Mouse (Mus musculus) midbrain, embryonic 11.5 days (tissue): ENCODE results near the gene Taz. TPM values are rescaled to one million over a fixed set of nuclear protein-coding genes. Genes with fewer than 3 reads are reported as not detected.

Experiments used
- ATAC-seq: fragments of 200-750 bp; cut with Nextera tagmentation; 2 replicates; pipeline ENCODE4 v1.8.0; 2017; ENCODE audit warnings: moderate TSS enrichment, moderate library complexity; ENCODE audit not compliant: low FRiP score
- DNase-seq: peaks from one replicate; pipeline ENCODE4 v3.0.0; 2015; ENCODE audit warnings: low spot score; ENCODE audit errors: missing footprints
- H3K27ac ChIP-seq: fragments of 300-500 bp; sonication (generic); 2 replicates; pipeline ENCODE4 v1.5.1; 2014; ENCODE audit warnings: low read depth, low read length
- H3K27me3 ChIP-seq: fragments of 300-500 bp; sonication (generic); 2 replicates; pipeline ENCODE4 v1.6.1; 2014; ENCODE audit warnings: mild to moderate bottlenecking, low read length, moderate library complexity, mixed read lengths; ENCODE audit not compliant: control insufficient read depth, insufficient read depth
- H3K36me3 ChIP-seq: fragments of 300-500 bp; sonication (generic); 2 replicates; pipeline ENCODE4 v1.6.1; 2014; ENCODE audit warnings: mild to moderate bottlenecking, low read length, moderate library complexity, mixed read lengths; ENCODE audit not compliant: control insufficient read depth, insufficient read depth
- H3K4me1 ChIP-seq: fragments of 300-500 bp; sonication (generic); 2 replicates; pipeline ENCODE4 v1.6.1; 2014; ENCODE audit warnings: low read length; ENCODE audit not compliant: control insufficient read depth, insufficient read depth
- H3K4me2 ChIP-seq: fragments of 300-500 bp; sonication (generic); 2 replicates; pipeline ENCODE4 v1.6.1; 2014; ENCODE audit warnings: mild to moderate bottlenecking, moderate library complexity
- H3K4me3 ChIP-seq: fragments of 300-500 bp; sonication (generic); 2 replicates; pipeline ENCODE4 v1.5.1; 2014; ENCODE audit warnings: low read depth, low read length
- H3K9ac ChIP-seq: fragments of 300-500 bp; sonication (generic); 2 replicates; pipeline ENCODE4 v1.6.1; 2014; ENCODE audit warnings: low read length
- H3K9me3 ChIP-seq: fragments of 300-500 bp; sonication (generic); 2 replicates; pipeline ENCODE4 v1.6.1; 2016; ENCODE audit warnings: low read length; ENCODE audit not compliant: control insufficient read depth
- WGBS: fragments of 180-500 bp; shearing (Covaris S2); extraction: QIAGEN DNeasy Blood & Tissue Kit; methylation state at CpG from one replicate; pipeline ENCODE4 v1.1.7; 2014; 5-methylcytosine and 5-hydroxymethylcytosine counted together
- polyA plus RNA-seq: library from polyadenylated mRNA; unstranded; fragments of >200 nt; fragmentation: Nextera tagmentation; extraction: Ambion mirVana; gene quantifications from 2 replicates; pipeline ENCODE4 v1.2.1, GENCODE M21; 2014

The Taz gene
- 57.9 and 60.9 TPM in 2 replicates for polyA plus RNA-seq

GRCm38 (mm10) chrX:74281732-74282394, at the start of gene Taz, which contains the start of gene Dnase1l1:
Taz (plus strand) TSS chrX:74281912.
Dnase1l1 (minus strand) TSS chrX:74282337.
- 14% methylated on average over 16 of the region's 16 CpGs for WGBS

GRCm38 (mm10) chrX:74233196-74233595, 48.5 kb upstream of the Taz start:
- Histone ChIP-seq H3K9me3 (no peaks in the 10 kb centered on the region), H3K4me3 (no peak overlapping the region), H3K27ac (no peak overlapping the region), H3K27me3 (no peaks in the 10 kb centered on the region), H3K4me1 (no peaks in the 10 kb centered on the region), H3K9ac (no peak overlapping the region), H3K4me2 (no peak overlapping the region), H3K36me3 (peaks cover 22% of the 10 kb centered on the region)
- peak; percentile 66 for DNase-seq
- WGBS = 93% methylated on average over 5 of the region's 5 CpGs
- ATAC-seq = no peak

More at GRCm38 (mm10) chrX:74281732-74282394, at the start of gene Taz, which contains the start of gene Dnase1l1:
- peak; percentile 82 for DNase-seq
- peak; percentile 65 for ATAC-seq
- Histone ChIP-seq H3K27ac (no peak within 1 kb of the TSS), H3K4me3 (peak within 1 kb of the TSS; percentile 55), H3K9ac (peak within 1 kb of the TSS; percentile 71), H3K4me1 (no peaks in the 10 kb centered on the region), H3K27me3 (no peaks in the 10 kb centered on the region), H3K4me2 (peak within 1 kb of the TSS; percentile 69), H3K36me3 (no peaks in the 10 kb centered on the region), H3K9me3 (no peaks in the 10 kb centered on the region)

GRCm38 (mm10) chrX:74240332-74240731, 41.4 kb upstream of the Taz start:
- H3K27me3 ChIP-seq = no peaks in the 10 kb centered on the region
- no peak for ATAC-seq
- 0 out of 2 replicates have a peak, but pooled peaks cover 3% of the 10 kb centered on the region for H3K4me1 ChIP-seq
- peak; percentile 56 for DNase-seq
- no peak overlapping the region for H3K4me2 ChIP-seq
- no peak overlapping the region for H3K27ac ChIP-seq
- no peak overlapping the region for H3K4me3 ChIP-seq
- H3K36me3 ChIP-seq = peaks cover 13% of the 10 kb centered on the region
- WGBS = 80% methylated on average over 4 of the region's 4 CpGs
- no peaks in the 10 kb centered on the region for H3K9me3 ChIP-seq
- no peak overlapping the region for H3K9ac ChIP-seq

GRCm38 (mm10) chrX:74243396-74243795, 38.3 kb upstream of the Taz start:
- Histone ChIP-seq H3K27ac (no peak overlapping the region), H3K4me2 (peak overlapping the region; percentile 71), H3K4me3 (peak overlapping the region; percentile 56), H3K36me3 (peaks cover 10% of the 10 kb centered on the region; the same call in 1 of the 2 replicates), H3K27me3 (no peaks in the 10 kb centered on the region), H3K4me1 (0 out of 2 replicates have a peak, but pooled peaks cover 3% of the 10 kb centered on the region), H3K9ac (peak overlapping the region; percentile 9; the same call in 1 of the 2 replicates), H3K9me3 (no peaks in the 10 kb centered on the region)
- ATAC-seq (no peak), DNase-seq (no peak)
- WGBS = 88% methylated on average over 2 of the region's 2 CpGs

GRCm38 (mm10) chrX:74243807-74244206, 37.9 kb upstream of the Taz start:
- Histone ChIP-seq H3K4me2 (peak overlapping the region; percentile 71), H3K9ac (peak overlapping the region; percentile 9), H3K4me3 (peak overlapping the region; percentile 56), H3K9me3 (no peaks in the 10 kb centered on the region), H3K36me3 (peaks cover 10% of the 10 kb centered on the region; the same call in 1 of the 2 replicates), H3K4me1 (0 out of 2 replicates have a peak, but pooled peaks cover 3% of the 10 kb centered on the region), H3K27ac (no peak overlapping the region), H3K27me3 (no peaks in the 10 kb centered on the region)
- no peak for ATAC-seq
- WGBS = 69% methylated on average over 3 of the region's 3 CpGs
- DNase-seq = peak; percentile 83

GRCm38 (mm10) chrX:74244614-74245083, 37.1 kb upstream of the Taz start:
- Histone ChIP-seq H3K27ac (no peak overlapping the region; the same call in 1 of the 2 replicates), H3K4me3 (peak overlapping the region; percentile 56), H3K9ac (peak overlapping the region; percentile 73), H3K4me2 (peak overlapping the region; percentile 71), H3K27me3 (no peaks in the 10 kb centered on the region), H3K36me3 (peaks cover 10% of the 10 kb centered on the region; the same call in 1 of the 2 replicates), H3K4me1 (0 out of 2 replicates have a peak, but pooled peaks cover 3% of the 10 kb centered on the region), H3K9me3 (no peaks in the 10 kb centered on the region)
- WGBS = 27% methylated on average over 2 of the region's 3 CpGs
- DNase-seq (no peak), ATAC-seq (peak; percentile 43)

- H3K27ac ChIP-seq = no peak overlapping the region
- WGBS = 28% methylated on average over 1 of the region's 1 CpGs
- 0 out of 2 replicates have a peak, but pooled peaks cover 3% of the 10 kb centered on the region for H3K4me1 ChIP-seq
- peak overlapping the region; percentile 56 for H3K4me3 ChIP-seq
- H3K9me3 ChIP-seq = no peaks in the 10 kb centered on the region
- H3K36me3 ChIP-seq = peaks cover 10% of the 10 kb centered on the region; the same call in 1 of the 2 replicates
- H3K27me3 ChIP-seq = no peaks in the 10 kb centered on the region
- no peak for ATAC-seq
- peak overlapping the region; percentile 73 for H3K9ac ChIP-seq
- peak; percentile 83 for DNase-seq
- H3K4me2 ChIP-seq = peak overlapping the region; percentile 71
These were observed 36.6 kb upstream of the Taz start for GRCm38 (mm10) chrX:74245107-74245506.

- peak overlapping the region; percentile 73 for H3K9ac ChIP-seq
- peak overlapping the region; percentile 71 for H3K4me2 ChIP-seq
- H3K27me3 ChIP-seq = no peaks in the 10 kb centered on the region
- H3K36me3 ChIP-seq = peaks cover 10% of the 10 kb centered on the region; the same call in 1 of the 2 replicates
- DNase-seq (peak; percentile 94), ATAC-seq (peak; percentile 58)
- H3K4me1 ChIP-seq = 0 out of 2 replicates have a peak, but pooled peaks cover 3% of the 10 kb centered on the region
- H3K4me3 ChIP-seq = peak overlapping the region; percentile 56
- no peaks in the 10 kb centered on the region for H3K9me3 ChIP-seq
- peak overlapping the region; percentile 82; the same call in 1 of the 2 replicates for H3K27ac ChIP-seq
- 20% methylated on average over 21 of the region's 21 CpGs for WGBS
These were observed 36.0 kb upstream of the Taz start for GRCm38 (mm10) chrX:74245687-74246086.
